Mouse (Mus musculus): Measurements from ENCODE around the gene Tgfbr3. TPM values are rescaled to one million over a fixed set of nuclear protein-coding genes. Genes with fewer than 3 reads are reported as not detected.
A peak's percentile ranks its signal among the peaks of the same experiment; 100 is the strongest.

The Tgfbr3 gene
- polyA plus RNA-seq, 1 experiment = 27.7 TPM

GRCm38 (mm10) chr5:107151320-107151719 lies 138.1 kb downstream of the Tgfbr3 start:
- H3K27ac ChIP-seq (ENCODE audit: insufficient read depth, low read depth, low read length) = no peak overlapping the region
- no peaks in the 10 kb centered on the region for H3K27me3 ChIP-seq (replicated peaks; ENCODE audit: control insufficient read depth, insufficient read depth, low read length)
- DNase-seq = no peak
- H3K36me3 ChIP-seq (ENCODE audit: control insufficient read depth, insufficient read depth, low read length) = no peaks in the 10 kb centered on the region
- no peak overlapping the region for H3K4me3 ChIP-seq (ENCODE audit: insufficient read depth, low read depth, low read length)
- H3K4me1 ChIP-seq (ENCODE audit: control insufficient read depth, insufficient read depth, low read length) = peaks cover 6% of the 10 kb centered on the region; the same call in 1 of the 2 replicates
- WGBS = 81% methylated on average over 3 of the region's 3 CpGs
- no peak for TF ChIP-seq POLR2A (IDR thresholded peaks at IDR 0.05; ENCODE audit: low read depth, low read length)
- TF ChIP-seq CTCF (conservative IDR thresholded peaks at IDR 0.05; ENCODE audit: insufficient read depth, insufficient read length, low read depth, low read length) = no peak

DNA sequence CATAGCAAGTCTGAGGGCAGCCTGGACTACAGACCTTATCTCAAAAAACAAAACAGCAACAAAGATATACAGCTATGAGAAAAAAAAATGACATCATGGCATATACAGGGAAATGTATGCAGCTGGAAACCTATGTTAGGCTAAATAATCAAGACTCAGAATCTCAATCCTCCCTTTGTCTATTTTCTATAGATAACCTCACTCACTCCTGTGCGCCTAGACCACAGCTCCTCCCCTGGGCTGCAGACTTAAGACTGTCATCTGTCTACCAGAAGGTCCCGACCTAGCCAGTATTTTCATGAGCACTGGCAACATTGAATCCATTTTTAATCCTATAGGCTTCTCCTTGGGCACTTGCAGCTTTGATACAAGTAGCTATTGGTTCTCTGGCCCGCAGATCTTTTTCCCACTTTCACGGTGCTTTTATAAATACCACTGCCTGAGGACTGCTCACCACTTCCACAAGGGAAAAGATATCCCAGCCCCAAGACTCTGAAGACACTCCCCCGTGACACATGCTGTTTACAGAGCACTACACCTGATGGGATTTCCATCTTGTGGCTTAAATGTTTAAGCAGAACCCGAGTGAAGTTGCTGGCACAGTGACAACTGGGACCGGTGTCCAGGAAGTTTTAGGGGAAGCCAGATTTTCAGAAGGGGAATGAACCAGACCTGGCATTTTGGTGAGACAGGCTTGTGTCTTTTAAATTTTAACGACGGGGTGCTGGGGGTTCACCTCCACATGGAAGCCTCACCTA lies 138.7 kb downstream of the Tgfbr3 start:
- no peaks in the 10 kb centered on the region for H3K36me3 ChIP-seq (ENCODE audit: control insufficient read depth, insufficient read depth, low read length)
- no peak overlapping the region for H3K4me3 ChIP-seq (ENCODE audit: insufficient read depth, low read depth, low read length)
- no peak for TF ChIP-seq CTCF (conservative IDR thresholded peaks at IDR 0.05; ENCODE audit: insufficient read depth, insufficient read length, low read depth, low read length)
- no peak for TF ChIP-seq POLR2A (IDR thresholded peaks at IDR 0.05; ENCODE audit: low read depth, low read length)
- no peaks in the 10 kb centered on the region for H3K27me3 ChIP-seq (replicated peaks; ENCODE audit: control insufficient read depth, insufficient read depth, low read length)
- peaks cover 6% of the 10 kb centered on the region; the same call in 1 of the 2 replicates for H3K4me1 ChIP-seq (ENCODE audit: control insufficient read depth, insufficient read depth, low read length)
- H3K27ac ChIP-seq (ENCODE audit: insufficient read depth, low read depth, low read length) = no peak overlapping the region
- WGBS = 48% methylated on average over 9 of the region's 9 CpGs
- no peak for DNase-seq

DNA sequence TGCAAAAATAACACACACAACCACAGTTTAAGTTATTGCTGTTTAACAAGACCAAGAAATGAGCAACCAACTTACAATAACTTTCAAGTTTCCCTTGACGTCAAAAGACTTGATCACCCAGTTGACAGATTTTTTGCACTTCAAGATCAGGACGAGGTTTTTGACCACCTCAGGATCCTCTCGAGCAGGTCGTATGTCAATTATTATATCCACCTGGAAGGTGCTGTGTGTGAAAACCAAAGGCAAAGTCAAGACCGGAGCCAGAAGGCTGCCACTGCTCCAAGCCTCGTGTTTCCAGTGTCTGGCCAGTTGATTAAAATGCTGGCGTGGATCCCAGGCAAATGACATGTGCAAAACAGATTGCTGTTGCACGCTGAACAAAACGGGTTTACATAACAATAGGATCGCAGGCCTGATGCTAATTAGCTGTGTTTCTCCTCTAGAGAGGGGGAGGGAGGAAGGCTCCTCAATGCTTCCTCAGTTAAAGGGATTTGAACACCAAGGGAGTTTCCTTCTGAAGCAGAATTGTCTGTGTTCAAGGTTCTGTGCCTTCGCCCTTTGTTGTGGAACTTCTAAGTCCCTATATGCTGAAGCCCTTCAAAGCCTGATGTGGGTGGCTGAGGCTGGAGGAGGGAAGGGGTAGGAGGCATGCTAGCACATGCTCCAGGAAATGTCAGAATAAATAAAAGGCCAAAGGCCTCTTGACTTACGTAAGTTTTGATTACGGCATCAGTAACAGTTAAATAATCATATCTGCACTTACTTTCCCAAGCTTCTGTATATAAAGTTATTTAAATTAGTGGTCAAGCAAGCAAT lies 141.3 kb downstream of the Tgfbr3 start:
- WGBS = 39% methylated on average over 13 of the region's 13 CpGs
- Histone ChIP-seq H3K27me3 (replicated peaks; ENCODE audit: control insufficient read depth, insufficient read depth, low read length) (no peaks in the 10 kb centered on the region), H3K27ac (ENCODE audit: insufficient read depth, low read depth, low read length) (peak overlapping the region; percentile 41; the same call in 1 of the 2 replicates), H3K36me3 (ENCODE audit: control insufficient read depth, insufficient read depth, low read length) (no peaks in the 10 kb centered on the region), H3K4me1 (ENCODE audit: control insufficient read depth, insufficient read depth, low read length) (peaks cover 6% of the 10 kb centered on the region; the same call in 1 of the 2 replicates), H3K4me3 (ENCODE audit: insufficient read depth, low read depth, low read length) (no peak overlapping the region)
- no peak for TF ChIP-seq CTCF (conservative IDR thresholded peaks at IDR 0.05; ENCODE audit: insufficient read depth, insufficient read length, low read depth, low read length)
- no peak for TF ChIP-seq POLR2A (IDR thresholded peaks at IDR 0.05; ENCODE audit: low read depth, low read length)
- peak; percentile 87 for DNase-seq

GRCm38 (mm10) chr5:107147413-107147812 lies 142.0 kb downstream of the Tgfbr3 start:
- DNase-seq = no peak
- no peaks in the 10 kb centered on the region for H3K27me3 ChIP-seq (replicated peaks; ENCODE audit: control insufficient read depth, insufficient read depth, low read length)
- TF ChIP-seq CTCF (conservative IDR thresholded peaks at IDR 0.05; ENCODE audit: insufficient read depth, insufficient read length, low read depth, low read length) = no peak
- TF ChIP-seq POLR2A (IDR thresholded peaks at IDR 0.05; ENCODE audit: low read depth, low read length) = no peak
- no peak overlapping the region for H3K27ac ChIP-seq (ENCODE audit: insufficient read depth, low read depth, low read length)
- no peaks in the 10 kb centered on the region for H3K36me3 ChIP-seq (ENCODE audit: control insufficient read depth, insufficient read depth, low read length)
- no peak overlapping the region for H3K4me3 ChIP-seq (ENCODE audit: insufficient read depth, low read depth, low read length)
- peaks cover 6% of the 10 kb centered on the region; the same call in 1 of the 2 replicates for H3K4me1 ChIP-seq (ENCODE audit: control insufficient read depth, insufficient read depth, low read length)

DNA sequence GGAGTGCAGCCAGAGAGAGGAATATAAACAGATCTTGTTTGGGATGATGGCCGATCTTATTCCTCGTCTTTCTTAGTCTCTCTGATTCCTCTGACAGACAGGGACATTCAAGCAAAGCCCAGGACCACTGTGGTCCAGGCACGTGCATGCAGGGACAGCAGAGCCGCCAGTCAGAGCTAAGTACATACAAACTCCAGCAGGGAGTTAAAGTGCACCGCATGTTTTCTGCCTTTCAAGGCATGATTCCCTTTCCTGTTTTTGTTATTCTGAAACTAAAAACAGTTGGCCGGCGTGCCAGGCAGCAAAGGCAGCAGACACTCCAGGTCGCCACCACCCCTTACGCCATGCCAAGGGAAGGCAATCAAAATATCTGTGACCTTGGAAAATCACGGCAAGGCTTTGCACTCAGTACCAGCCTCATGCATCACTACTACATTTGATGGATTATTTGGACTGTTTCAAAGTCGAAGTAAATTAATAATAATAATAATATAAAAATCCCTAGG lies 143.3 kb downstream of the Tgfbr3 start:
- Histone ChIP-seq H3K4me1 (ENCODE audit: control insufficient read depth, insufficient read depth, low read length) (peaks cover 6% of the 10 kb centered on the region; the same call in 1 of the 2 replicates), H3K27ac (ENCODE audit: insufficient read depth, low read depth, low read length) (no peak overlapping the region; the same call in 1 of the 2 replicates), H3K36me3 (ENCODE audit: control insufficient read depth, insufficient read depth, low read length) (no peaks in the 10 kb centered on the region), H3K27me3 (replicated peaks; ENCODE audit: control insufficient read depth, insufficient read depth, low read length) (no peaks in the 10 kb centered on the region), H3K4me3 (ENCODE audit: insufficient read depth, low read depth, low read length) (no peak overlapping the region)
- DNase-seq = peak; percentile 62
- 46% methylated on average over 11 of the region's 11 CpGs for WGBS
- TF ChIP-seq CTCF (conservative IDR thresholded peaks at IDR 0.05; ENCODE audit: insufficient read depth, insufficient read length, low read depth, low read length) (no peak), POLR2A (IDR thresholded peaks at IDR 0.05; ENCODE audit: low read depth, low read length) (no peak)

DNA sequence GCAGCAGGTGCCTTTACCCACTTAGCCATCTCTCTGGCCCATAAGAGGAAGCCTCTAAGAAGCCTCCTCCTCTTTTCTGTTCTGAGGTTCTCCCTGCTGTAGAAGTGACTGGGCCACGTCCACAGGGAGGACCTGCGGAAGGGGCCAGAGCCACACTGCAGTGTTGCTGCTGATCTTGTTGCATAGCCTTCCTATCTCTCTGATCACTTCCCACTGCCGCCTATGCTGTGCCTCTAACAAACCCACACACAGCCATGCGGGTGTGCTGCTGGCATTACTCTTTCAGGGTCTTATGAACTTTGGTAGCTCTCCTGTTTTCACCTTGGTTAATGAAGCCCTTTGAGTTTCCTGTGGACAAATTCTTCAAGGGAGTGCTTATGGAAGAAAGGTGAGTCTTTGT lies 144.3 kb downstream of the Tgfbr3 start:
- TF ChIP-seq CTCF (conservative IDR thresholded peaks at IDR 0.05; ENCODE audit: insufficient read depth, insufficient read length, low read depth, low read length) (no peak), POLR2A (IDR thresholded peaks at IDR 0.05; ENCODE audit: low read depth, low read length) (no peak)
- H3K4me3 ChIP-seq (ENCODE audit: insufficient read depth, low read depth, low read length) = no peak overlapping the region
- peaks cover 6% of the 10 kb centered on the region; the same call in 1 of the 2 replicates for H3K4me1 ChIP-seq (ENCODE audit: control insufficient read depth, insufficient read depth, low read length)
- no peak for DNase-seq
- H3K36me3 ChIP-seq (ENCODE audit: control insufficient read depth, insufficient read depth, low read length) = no peaks in the 10 kb centered on the region
- WGBS = 91% methylated on average over 4 of the region's 4 CpGs
- no peak overlapping the region for H3K27ac ChIP-seq (ENCODE audit: insufficient read depth, low read depth, low read length)
- no peaks in the 10 kb centered on the region for H3K27me3 ChIP-seq (replicated peaks; ENCODE audit: control insufficient read depth, insufficient read depth, low read length)

Measured in kidney, adult 2 months (tissue).